Mouse (Mus musculus) urinary bladder, adult 18-20 months (tissue): ENCODE results near the gene Rabl2.

Experiments used
- DNase-seq, 2 experiments: peaks; one replicate each; pipeline ENCODE4 v3.0.0; 2022; ENCODE audit warnings: low spot score in 2 of 2, mixed read lengths in 2 of 2

The Rabl2 gene

GRCm38 (mm10) chr15:89551733-89552132 lies 40.0 kb downstream of the Rabl2 start:
- no peak for DNase-seq

GRCm38 (mm10) chr15:89550506-89550905 lies 41.2 kb downstream of the Rabl2 start:
- no peak for DNase-seq

GRCm38 (mm10) chr15:89548837-89549236 lies 42.9 kb downstream of the Rabl2 start:
- DNase-seq, result no peak

- DNase-seq, result no peak
Observed at GRCm38 (mm10) chr15:89547824-89548601, 43.7 kb downstream of the Rabl2 start.

- no peak for DNase-seq
Observed at GRCm38 (mm10) chr15:89547321-89547720, 44.4 kb downstream of the Rabl2 start.

- DNase-seq, result no peak
Observed at GRCm38 (mm10) chr15:89544171-89544570, 47.6 kb downstream of the Rabl2 start.

GRCm38 (mm10) chr15:89533843-89534207 lies 57.9 kb downstream of the Rabl2 start:
- no peak for DNase-seq

- no peak for DNase-seq
Observed at GRCm38 (mm10) chr15:89532924-89533842, 58.5 kb downstream of the Rabl2 start.
